Mouse (Mus musculus) kidney, embryonic 16.5 days (tissue): ENCODE results near the gene Pxn. TPM values are rescaled to one million over a fixed set of nuclear protein-coding genes. Genes with fewer than 3 reads are reported as not detected.

Experiments
- ATAC-seq: fragments of 200-750 bp; cut with Nextera tagmentation; 2 replicates; pipeline ENCODE4 v1.8.0; 2017; ENCODE audit warnings: moderate TSS enrichment; ENCODE audit not compliant: low FRiP score, low TSS enrichment
- H3K27ac ChIP-seq: fragments of 300-500 bp; sonication (generic); 2 replicates; pipeline ENCODE4 v1.5.1; 2014; ENCODE audit warnings: low read length
- H3K27me3 ChIP-seq: fragments of 300-500 bp; sonication (generic); 2 replicates; pipeline ENCODE4 v1.6.1; 2014; ENCODE audit warnings: low read length, control low read depth, mixed read lengths; ENCODE audit not compliant: insufficient read depth
- H3K36me3 ChIP-seq: fragments of 300-500 bp; sonication (generic); 2 replicates; pipeline ENCODE4 v1.6.1; 2014; ENCODE audit warnings: low read length, control low read depth, mixed read lengths; ENCODE audit not compliant: insufficient read depth
- H3K4me1 ChIP-seq: fragments of 300-500 bp; sonication (generic); 2 replicates; pipeline ENCODE4 v1.6.1; 2014; ENCODE audit warnings: low read length, control low read depth, mixed read lengths; ENCODE audit not compliant: insufficient read depth
- H3K4me2 ChIP-seq: fragments of 300-500 bp; sonication (generic); replicated peaks from 2 replicates; pipeline ENCODE4 v1.6.1; 2014; ENCODE audit warnings: low read depth, low read length
- H3K4me3 ChIP-seq: fragments of 300-500 bp; sonication (generic); 2 replicates; pipeline ENCODE4 v1.5.1; 2014; ENCODE audit warnings: mild to moderate bottlenecking, low read length
- H3K9ac ChIP-seq: fragments of 300-500 bp; sonication (generic); replicated peaks from 2 replicates; pipeline ENCODE4 v1.6.1; 2014; ENCODE audit warnings: low read length
- H3K9me3 ChIP-seq: fragments of 300-500 bp; sonication (generic); 2 replicates; pipeline ENCODE4 v1.6.1; 2016; ENCODE audit warnings: low read length, control low read depth
- WGBS: fragments of 180-500 bp; shearing (Covaris S2); extraction: QIAGEN DNeasy Blood & Tissue Kit; methylation state at CpG from one replicate; pipeline ENCODE4 v1.1.7; 2014; 5-methylcytosine and 5-hydroxymethylcytosine counted together
- polyA plus RNA-seq: library from polyadenylated mRNA; unstranded; fragments of >200 nt; fragmentation: Nextera tagmentation; extraction: Ambion mirVana; gene quantifications from 2 replicates; pipeline ENCODE4 v1.2.1, GENCODE M21; 2015

Pxn gene
- polyA plus RNA-seq, 1 experiment from 2014 or later = 60.5 TPM

DNA sequence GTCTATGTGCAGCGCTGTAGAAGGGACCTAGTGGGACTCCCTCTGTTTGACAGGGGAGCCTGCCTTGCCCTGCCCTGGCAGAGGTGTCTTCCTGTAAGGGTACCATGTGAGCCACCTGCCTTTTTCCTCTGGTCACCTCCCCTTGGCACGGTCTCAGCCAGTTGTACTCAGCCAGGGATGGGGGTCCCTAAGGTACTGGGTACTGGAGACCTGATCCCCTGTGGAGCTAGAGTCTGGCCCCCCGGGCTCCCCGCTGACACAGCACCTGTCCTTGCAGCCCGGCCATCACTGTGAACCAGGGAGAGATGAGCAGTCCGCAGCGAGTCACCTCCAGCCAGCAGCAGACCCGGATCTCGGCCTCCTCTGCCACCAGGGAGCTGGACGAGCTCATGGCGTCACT is 40.1 kb downstream of the Pxn start:
- peaks cover 35% of the 10 kb centered on the region for H3K36me3 ChIP-seq
- peaks cover 45% of the 10 kb centered on the region for H3K4me1 ChIP-seq

GRCm38 (mm10) chr5:115547014-115547413 is 40.5 kb downstream of the Pxn start:
- Histone ChIP-seq H3K4me2 (no peak overlapping the region), H3K4me1 (peaks cover 43% of the 10 kb centered on the region), H3K9me3 (no peaks in the 10 kb centered on the region), H3K4me3 (no peak overlapping the region), H3K27ac (peak overlapping the region; percentile 54), H3K36me3 (peaks cover 35% of the 10 kb centered on the region), H3K27me3 (no peaks in the 10 kb centered on the region), H3K9ac (no peak overlapping the region)
- ATAC-seq = no peak
- 28% methylated on average over 6 of the region's 6 CpGs for WGBS

More for the DNA sequence above, 40.1 kb downstream of the Pxn start:
- no peak overlapping the region for H3K4me2 ChIP-seq
- H3K9ac ChIP-seq = no peak overlapping the region
- ATAC-seq = no peak
- H3K9me3 ChIP-seq = no peaks in the 10 kb centered on the region
- no peak overlapping the region for H3K4me3 ChIP-seq
- peak overlapping the region; percentile 54; the same call in 1 of the 2 replicates for H3K27ac ChIP-seq
- H3K27me3 ChIP-seq = no peaks in the 10 kb centered on the region
- WGBS = 67% methylated on average over 11 of the region's 11 CpGs

- H3K4me2 ChIP-seq = no peak overlapping the region
- no peaks in the 10 kb centered on the region for H3K9me3 ChIP-seq
- H3K4me3 ChIP-seq = no peak overlapping the region
- ATAC-seq = no peak
- peaks cover 38% of the 10 kb centered on the region for H3K36me3 ChIP-seq
- H3K9ac ChIP-seq = no peak overlapping the region
- H3K27ac ChIP-seq = peak overlapping the region; percentile 54
- H3K27me3 ChIP-seq = no peaks in the 10 kb centered on the region
- 71% methylated on average over 7 of the region's 7 CpGs for WGBS
- peaks cover 39% of the 10 kb centered on the region for H3K4me1 ChIP-seq
Measured at GRCm38 (mm10) chr5:115547421-115547820, 40.9 kb downstream of the Pxn start.

DNA sequence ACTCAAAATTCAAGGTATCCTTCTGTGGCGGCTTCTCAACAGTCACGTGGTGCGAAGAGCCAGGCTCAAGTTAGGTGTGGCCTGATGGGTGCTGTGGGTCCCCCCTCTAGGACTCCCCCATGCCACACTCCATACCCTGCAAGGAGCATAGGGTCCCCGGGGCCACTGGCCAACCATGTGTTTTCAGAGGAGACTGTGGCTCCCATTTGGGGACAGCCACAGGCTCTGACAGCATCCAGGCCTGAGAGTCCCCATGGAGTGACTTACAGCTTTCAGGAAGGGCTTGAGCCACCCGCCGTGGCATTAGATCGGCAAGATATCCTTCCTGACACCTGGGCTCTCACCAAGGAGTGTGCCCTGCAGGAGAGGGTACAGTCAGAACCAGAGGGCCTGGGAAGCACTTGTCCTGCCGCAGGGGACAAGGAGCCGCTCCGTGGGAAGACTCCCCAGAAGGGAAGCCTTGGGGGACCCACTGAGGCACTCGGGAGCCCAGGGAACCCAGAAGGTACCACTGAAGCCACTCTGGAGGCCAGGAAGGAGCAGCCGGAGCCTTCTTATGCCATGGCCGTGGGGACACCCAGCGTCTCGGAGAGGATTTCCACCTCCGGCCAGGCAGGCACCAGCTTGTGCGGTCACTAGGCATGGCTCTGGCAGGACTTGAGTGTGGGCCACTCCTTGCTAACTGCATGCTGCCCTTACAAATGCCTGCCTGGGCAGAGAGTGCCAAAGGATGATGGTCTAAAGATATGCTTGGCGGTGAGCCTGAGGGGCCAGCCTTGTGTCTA is 42.2 kb downstream of the Pxn start:
- Histone ChIP-seq H3K4me3 (no peak overlapping the region), H3K4me1 (peaks cover 26% of the 10 kb centered on the region), H3K4me2 (no peak overlapping the region), H3K27ac (no peak overlapping the region), H3K27me3 (no peaks in the 10 kb centered on the region), H3K36me3 (peaks cover 50% of the 10 kb centered on the region), H3K9me3 (no peaks in the 10 kb centered on the region), H3K9ac (no peak overlapping the region)
- WGBS = 92% methylated on average over 18 of the region's 18 CpGs
- ATAC-seq = no peak

GRCm38 (mm10) chr5:115550482-115551005 is 44.1 kb downstream of the Pxn start:
- no peak overlapping the region for H3K27ac ChIP-seq
- no peak for ATAC-seq
- H3K9ac ChIP-seq = no peak overlapping the region
- H3K4me2 ChIP-seq = no peak overlapping the region
- H3K27me3 ChIP-seq = no peaks in the 10 kb centered on the region
- 61% methylated on average over 11 of the region's 11 CpGs for WGBS
- peaks cover 14% of the 10 kb centered on the region; the same call in 1 of the 2 replicates for H3K4me1 ChIP-seq
- no peak overlapping the region for H3K4me3 ChIP-seq
- no peaks in the 10 kb centered on the region for H3K9me3 ChIP-seq
- peaks cover 48% of the 10 kb centered on the region for H3K36me3 ChIP-seq

DNA sequence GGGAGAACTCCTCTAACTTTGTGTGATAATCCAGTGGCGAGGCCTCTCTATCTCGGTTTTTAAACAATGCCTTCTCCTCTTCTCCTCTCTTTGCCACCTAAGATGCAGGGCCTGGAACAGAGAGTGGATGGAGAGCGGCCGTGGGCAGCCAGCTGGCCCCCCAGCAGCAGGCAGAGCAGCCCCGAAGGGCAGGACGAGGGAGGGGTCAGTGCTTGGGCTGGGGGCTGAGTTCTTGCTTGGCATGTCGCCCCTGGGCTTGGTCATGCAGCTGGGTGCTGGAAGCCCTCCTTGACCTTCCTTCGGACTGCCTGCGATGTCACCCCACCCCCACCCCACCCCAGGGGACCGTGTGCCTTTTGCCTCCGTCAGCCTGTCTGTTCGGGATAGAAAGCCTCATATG is 44.9 kb downstream of the Pxn start:
- Histone ChIP-seq H3K9ac (no peak overlapping the region), H3K4me1 (peaks cover 15% of the 10 kb centered on the region; the same call in 1 of the 2 replicates), H3K27me3 (no peaks in the 10 kb centered on the region), H3K27ac (no peak overlapping the region), H3K4me3 (no peak overlapping the region), H3K36me3 (peaks cover 40% of the 10 kb centered on the region), H3K4me2 (no peak overlapping the region), H3K9me3 (no peaks in the 10 kb centered on the region)
- no peak for ATAC-seq
- WGBS = 77% methylated on average over 12 of the region's 12 CpGs

GRCm38 (mm10) chr5:115551799-115552198 is 45.3 kb downstream of the Pxn start:
- WGBS = 86% methylated on average over 13 of the region's 13 CpGs
- Histone ChIP-seq H3K4me2 (no peak overlapping the region), H3K36me3 (peaks cover 40% of the 10 kb centered on the region), H3K4me1 (peaks cover 13% of the 10 kb centered on the region; the same call in 1 of the 2 replicates), H3K9ac (no peak overlapping the region), H3K9me3 (no peaks in the 10 kb centered on the region), H3K4me3 (no peak overlapping the region), H3K27ac (no peak overlapping the region), H3K27me3 (no peaks in the 10 kb centered on the region)
- ATAC-seq = no peak

DNA sequence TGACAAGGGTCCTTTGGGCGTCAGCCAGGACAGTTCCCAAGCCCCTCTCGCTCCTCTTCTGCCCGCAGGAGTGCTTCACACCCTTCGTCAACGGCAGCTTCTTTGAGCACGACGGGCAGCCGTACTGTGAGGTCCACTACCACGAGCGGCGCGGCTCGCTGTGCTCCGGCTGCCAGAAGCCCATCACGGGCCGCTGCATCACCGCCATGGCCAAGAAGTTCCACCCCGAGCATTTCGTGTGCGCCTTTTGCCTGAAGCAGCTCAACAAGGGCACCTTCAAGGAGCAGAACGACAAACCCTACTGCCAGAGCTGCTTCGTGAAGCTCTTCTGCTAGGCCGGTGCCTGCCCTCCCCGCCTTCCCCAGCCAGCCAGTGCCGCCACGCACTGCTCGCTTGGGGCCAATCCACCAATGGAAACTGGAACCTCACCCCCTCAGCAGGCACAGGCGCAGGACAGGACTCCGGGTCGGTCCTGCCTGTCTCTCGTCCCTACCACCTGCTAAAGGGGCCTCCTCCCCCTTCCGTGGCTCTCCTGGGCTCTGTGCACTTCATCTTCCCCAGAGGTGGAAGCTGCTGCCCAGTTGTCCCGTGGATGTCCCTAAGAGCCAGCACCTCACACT is 47.4 kb downstream of the Pxn start:
- Histone ChIP-seq H3K4me1 (0 out of 2 replicates have a peak, but pooled peaks cover 3% of the 10 kb centered on the region), H3K27me3 (no peaks in the 10 kb centered on the region), H3K9ac (no peak overlapping the region), H3K27ac (no peak overlapping the region), H3K4me3 (no peak overlapping the region), H3K9me3 (no peaks in the 10 kb centered on the region), H3K36me3 (peaks cover 27% of the 10 kb centered on the region), H3K4me2 (no peak overlapping the region)
- no peak for ATAC-seq
- 83% methylated on average over 33 of the region's 33 CpGs for WGBS

DNA sequence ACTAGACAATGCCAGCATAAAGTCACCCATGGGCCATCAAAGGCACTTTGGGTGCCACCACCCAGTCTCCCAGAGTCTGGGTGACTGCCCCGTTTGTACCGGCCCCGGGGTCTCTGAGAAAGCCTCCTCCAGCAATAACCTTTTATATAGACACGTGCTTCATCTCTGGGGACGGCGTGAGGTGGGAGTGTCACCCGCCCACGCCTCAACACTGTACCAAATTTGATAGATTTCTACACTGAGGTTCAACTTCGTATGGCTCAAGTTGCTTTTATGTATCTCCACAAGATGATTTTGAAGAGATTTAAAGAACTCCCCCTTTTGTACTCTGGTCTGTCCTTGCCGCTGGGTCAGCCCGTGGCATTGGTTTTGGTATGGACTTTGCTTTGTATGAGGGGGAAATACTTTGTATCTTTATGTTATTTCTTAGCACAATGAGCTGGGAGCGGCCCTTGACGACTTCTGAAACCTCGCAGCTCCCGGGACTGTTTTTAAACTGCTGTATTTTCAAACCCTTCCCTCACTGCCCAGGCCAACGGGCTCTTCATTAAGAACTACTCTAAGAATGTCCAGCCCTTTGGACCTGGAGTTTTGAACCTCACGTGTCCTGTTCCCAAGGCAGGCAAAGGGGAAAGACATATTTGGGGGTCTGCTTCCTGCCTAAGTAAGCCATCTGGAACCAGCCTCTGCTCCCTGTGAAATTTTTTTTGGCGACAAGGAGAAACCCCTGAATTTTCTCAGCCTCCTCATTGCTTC is 48.2 kb downstream of the Pxn start:
- no peak for ATAC-seq

More for the DNA sequence above, 48.2 kb downstream of the Pxn start:
- Histone ChIP-seq H3K27me3 (no peaks in the 10 kb centered on the region), H3K4me3 (no peak overlapping the region), H3K36me3 (peaks cover 23% of the 10 kb centered on the region), H3K9ac (no peak overlapping the region), H3K9me3 (no peaks in the 10 kb centered on the region), H3K27ac (no peak overlapping the region), H3K4me1 (0 out of 2 replicates have a peak, but pooled peaks cover 3% of the 10 kb centered on the region), H3K4me2 (no peak overlapping the region)
- WGBS = 82% methylated on average over 18 of the region's 18 CpGs
